Mouse (Mus musculus) hindbrain, embryonic 10.5 days (tissue): ENCODE measurements at regions not wholly inside any gene's neighbourhood (a gene's known extent, or its start where the extent isn't known, plus 50 kb on each side); places are given as distances from the start of the nearest gene placed in this dataset.

ENCODE experiments used
- DNase-seq: peaks from one replicate; pipeline ENCODE4 v3.0.0-alpha.2; 2017; ENCODE audit warnings: low spot score
- H3K27ac ChIP-seq: fragments of 300-500 bp; sonication (generic); 2 replicates; pipeline ENCODE4 v1.5.1; 2016; ENCODE audit warnings: mild to moderate bottlenecking, moderate library complexity
- H3K27me3 ChIP-seq: fragments of 300-500 bp; sonication (generic); 2 replicates; pipeline ENCODE4 v1.6.1; 2016; ENCODE audit warnings: mild to moderate bottlenecking; ENCODE audit not compliant: poor library complexity, insufficient read depth, severe bottlenecking
- H3K36me3 ChIP-seq: fragments of 300-500 bp; sonication (generic); 2 replicates; pipeline ENCODE4 v1.6.1; 2016; ENCODE audit warnings: mild to moderate bottlenecking, moderate library complexity
- H3K4me1 ChIP-seq: fragments of 300-500 bp; sonication (generic); replicated peaks from 2 replicates; pipeline ENCODE4 v1.6.1; 2016; ENCODE audit warnings: mild to moderate bottlenecking
- H3K4me3 ChIP-seq: fragments of 300-500 bp; sonication (generic); 2 replicates; pipeline ENCODE4 v1.5.1; 2016; ENCODE audit warnings: mild to moderate bottlenecking, moderate library complexity
- H3K9me3 ChIP-seq: fragments of 300-500 bp; sonication (generic); 2 replicates; pipeline ENCODE4 v1.6.1; 2016; ENCODE audit warnings: mild to moderate bottlenecking, moderate library complexity
- WGBS: fragments of 180-500 bp; shearing (Covaris S2); methylation state at CpG from one replicate; pipeline ENCODE4 v1.1.7; 2016; 5-methylcytosine and 5-hydroxymethylcytosine counted together

- H3K4me3 ChIP-seq: no peak overlapping the region
- H3K27me3 ChIP-seq: no peaks in the 10 kb centered on the region
- no peaks in the 10 kb centered on the region for H3K9me3 ChIP-seq
- DNase-seq: no peak
- H3K27ac ChIP-seq: no peak overlapping the region
- H3K36me3 ChIP-seq: no peaks in the 10 kb centered on the region
- no peaks in the 10 kb centered on the region for H3K4me1 ChIP-seq
Measured at GRCm38 (mm10) chr13:18476311-18476710, 78.8 kb upstream of the Pou6f2 start.

DNA sequence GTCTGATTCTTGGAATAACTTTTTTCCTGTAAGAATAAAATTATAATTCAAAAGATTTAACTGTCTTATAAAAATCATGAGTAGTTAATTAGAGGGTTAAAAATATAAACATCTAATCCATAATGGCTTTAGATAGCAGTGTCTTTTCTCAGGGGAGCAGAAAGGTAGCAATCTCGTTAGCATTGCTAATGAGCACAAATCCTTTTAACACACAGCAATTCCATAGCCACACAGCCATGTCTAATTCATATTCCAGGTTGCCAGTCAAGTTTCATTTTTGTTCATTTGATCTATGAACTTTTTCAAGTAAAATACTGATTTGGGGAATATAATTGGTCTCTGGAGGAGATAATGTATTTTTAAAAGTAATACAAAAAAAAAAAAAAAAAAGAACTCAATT, 74.0 kb upstream of the Pou6f2 start:
- Histone ChIP-seq H3K9me3 (no peaks in the 10 kb centered on the region), H3K4me3 (no peak overlapping the region), H3K27ac (no peak overlapping the region), H3K36me3 (no peaks in the 10 kb centered on the region), H3K27me3 (no peaks in the 10 kb centered on the region), H3K4me1 (no peaks in the 10 kb centered on the region)
- 82% methylated on average over 1 of the region's 1 CpGs for WGBS
- no peak for DNase-seq

GRCm38 (mm10) chr13:18465921-18466320, 68.4 kb upstream of the Pou6f2 start:
- DNase-seq: no peak
- Histone ChIP-seq H3K4me1 (no peaks in the 10 kb centered on the region), H3K9me3 (no peaks in the 10 kb centered on the region), H3K27me3 (no peaks in the 10 kb centered on the region), H3K27ac (no peak overlapping the region), H3K36me3 (no peaks in the 10 kb centered on the region), H3K4me3 (no peak overlapping the region)
- WGBS: 89% methylated on average over 7 of the region's 7 CpGs

- no peak overlapping the region for H3K27ac ChIP-seq
- 0 out of 2 replicates have a peak, but pooled peaks cover 3% of the 10 kb centered on the region for H3K4me1 ChIP-seq
- no peak overlapping the region for H3K4me3 ChIP-seq
- no peak for DNase-seq
- no peaks in the 10 kb centered on the region for H3K36me3 ChIP-seq
- H3K27me3 ChIP-seq: no peaks in the 10 kb centered on the region
- H3K9me3 ChIP-seq: no peaks in the 10 kb centered on the region
- 30% methylated on average over 4 of the region's 4 CpGs for WGBS
Measured at GRCm38 (mm10) chr13:18462221-18462620, 64.7 kb upstream of the Pou6f2 start.

DNA sequence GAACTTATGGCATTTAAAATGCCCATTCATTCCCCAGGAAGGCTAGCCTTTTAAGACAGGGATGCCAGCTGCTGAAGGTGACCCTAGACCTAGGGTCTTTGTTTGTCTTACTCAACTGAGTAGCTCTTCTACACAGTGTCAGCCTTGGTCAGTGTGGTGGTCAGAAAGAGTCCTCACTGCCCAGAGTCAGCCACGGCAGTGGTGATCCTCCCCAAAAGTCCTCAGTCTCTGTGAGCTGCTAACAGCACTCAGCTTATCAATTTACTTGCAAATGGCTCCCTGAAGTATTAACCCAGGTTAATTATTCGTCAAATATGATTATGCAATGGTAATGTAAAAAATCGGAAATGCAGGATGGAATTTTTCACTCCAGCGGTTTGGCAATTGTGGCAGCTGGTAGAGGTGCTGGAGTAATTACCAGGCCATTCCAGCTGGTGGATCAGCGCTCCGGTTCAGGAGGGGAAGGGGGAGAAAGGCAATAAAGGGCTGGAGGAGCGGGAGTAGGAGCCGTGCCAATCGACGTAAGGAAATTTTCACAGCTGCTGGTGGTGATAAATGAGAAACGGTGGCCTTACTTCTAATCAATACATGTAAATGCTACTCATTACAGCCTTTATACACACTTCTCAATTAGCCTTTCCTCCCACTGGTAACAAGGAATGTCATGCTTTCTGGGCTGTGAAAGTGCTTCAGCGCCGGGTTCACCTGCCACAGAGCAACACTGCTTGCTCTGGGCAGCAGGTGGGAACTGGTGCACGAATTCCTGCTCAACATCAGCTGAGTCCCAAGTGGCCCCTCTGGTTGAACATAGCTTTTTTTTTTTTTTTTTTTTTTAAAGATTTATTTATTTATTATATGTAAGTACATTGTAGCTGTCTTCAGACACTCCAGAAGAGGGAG, 60.1 kb upstream of the Pou6f2 start:
- no peak overlapping the region for H3K27ac ChIP-seq
- H3K4me1 ChIP-seq: 0 out of 2 replicates have a peak, but pooled peaks cover 3% of the 10 kb centered on the region
- 59% methylated on average over 14 of the region's 14 CpGs for WGBS
- DNase-seq: peak; percentile 7
- H3K36me3 ChIP-seq: no peaks in the 10 kb centered on the region
- no peaks in the 10 kb centered on the region for H3K27me3 ChIP-seq
- H3K4me3 ChIP-seq: no peak overlapping the region
- H3K9me3 ChIP-seq: no peaks in the 10 kb centered on the region
